Mouse (Mus musculus): Measurements from ENCODE around the gene Rhot1. TPM values are rescaled to one million over a fixed set of nuclear protein-coding genes. Genes with fewer than 3 reads are reported as not detected.
"Not testable (repeated sequence)": the region's sequence is repeated elsewhere in the genome, so short reads cannot be mapped to it uniquely, and the experiment has no call there.

The Rhot1 gene
- polyA plus RNA-seq, 1 experiment, result 35.5 TPM

DNA sequence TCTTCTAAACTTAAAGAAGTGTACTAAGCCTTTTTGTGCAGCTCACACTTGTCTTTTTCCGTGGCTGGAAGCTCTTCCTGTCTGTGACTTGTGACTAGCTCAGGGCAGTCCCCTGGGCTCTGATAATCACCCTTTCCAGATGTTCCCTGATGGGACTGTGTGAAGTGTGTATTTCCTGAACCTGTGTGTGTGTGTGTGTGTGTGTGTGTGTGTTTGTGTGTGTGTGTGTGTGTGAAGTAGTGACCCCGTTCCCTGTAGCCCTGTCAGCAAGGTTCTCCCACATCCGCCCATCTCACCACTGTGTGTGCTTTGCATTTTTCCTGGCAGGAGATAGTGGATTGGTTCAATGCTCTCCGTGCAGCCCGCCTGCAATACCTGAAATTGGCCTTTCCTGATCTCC, 38.5 kb upstream of the Rhot1 start:
- Histone ChIP-seq H3K27me3 (ENCODE audit: control insufficient read depth, insufficient read depth, low read length) (no peaks in the 10 kb centered on the region), H3K27ac (ENCODE audit: control insufficient read depth, insufficient read depth, low read depth, low read length) (no peak overlapping the region), H3K4me3 (ENCODE audit: control insufficient read depth, low read depth, low read length) (no peak overlapping the region), H3K36me3 (ENCODE audit: control insufficient read depth, insufficient read depth, low read length) (no peaks in the 10 kb centered on the region), H3K4me1 (ENCODE audit: control insufficient read depth, insufficient read depth, low read length) (no peaks in the 10 kb centered on the region)
- no peak for TF ChIP-seq POLR2A (IDR thresholded peaks at IDR 0.05; ENCODE audit: control insufficient read depth, low read depth, low read length)
- no peak for TF ChIP-seq CTCF (IDR thresholded peaks at IDR 0.05; ENCODE audit: control insufficient read depth, insufficient read depth, insufficient replicate concordance, low read depth, low read length)

DNA sequence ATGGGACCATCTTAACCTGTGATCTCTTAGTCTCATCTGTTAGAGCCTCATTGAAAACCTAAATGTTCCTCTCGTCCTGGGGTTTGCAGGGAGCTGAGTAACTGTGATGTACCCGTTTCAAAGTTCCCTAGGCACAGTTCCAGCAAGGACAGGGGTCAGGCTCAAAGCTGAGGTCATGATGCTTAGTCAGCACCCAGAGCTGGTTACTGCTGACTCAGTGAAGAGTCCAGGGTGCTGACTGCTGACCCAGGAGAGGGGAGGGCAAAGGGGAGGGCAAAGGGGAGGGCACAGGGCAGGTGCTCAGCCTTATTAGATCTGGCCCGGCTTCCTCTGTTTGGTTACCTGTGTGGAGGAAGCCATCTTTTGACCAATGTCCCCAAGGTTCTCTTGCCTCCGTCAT, 36.9 kb upstream of the Rhot1 start:
- TF ChIP-seq CTCF (IDR thresholded peaks at IDR 0.05; ENCODE audit: control insufficient read depth, insufficient read depth, insufficient replicate concordance, low read depth, low read length) (no peak), POLR2A (IDR thresholded peaks at IDR 0.05; ENCODE audit: control insufficient read depth, low read depth, low read length) (no peak)
- no peaks in the 10 kb centered on the region for H3K27me3 ChIP-seq (ENCODE audit: control insufficient read depth, insufficient read depth, low read length)
- no peak overlapping the region for H3K4me3 ChIP-seq (ENCODE audit: control insufficient read depth, low read depth, low read length)
- no peaks in the 10 kb centered on the region for H3K4me1 ChIP-seq (ENCODE audit: control insufficient read depth, insufficient read depth, low read length)
- H3K27ac ChIP-seq (ENCODE audit: control insufficient read depth, insufficient read depth, low read depth, low read length), result no peak overlapping the region
- no peaks in the 10 kb centered on the region for H3K36me3 ChIP-seq (ENCODE audit: control insufficient read depth, insufficient read depth, low read length)

- Histone ChIP-seq H3K27ac (ENCODE audit: control insufficient read depth, insufficient read depth, low read depth, low read length) (no peak overlapping the region), H3K27me3 (ENCODE audit: control insufficient read depth, insufficient read depth, low read length) (no peaks in the 10 kb centered on the region)
- TF ChIP-seq POLR2A (IDR thresholded peaks at IDR 0.05; ENCODE audit: control insufficient read depth, low read depth, low read length) (no peak), CTCF (IDR thresholded peaks at IDR 0.05; ENCODE audit: control insufficient read depth, insufficient read depth, insufficient replicate concordance, low read depth, low read length) (no peak)
These were observed 34.7 kb upstream of the Rhot1 start for GRCm38 (mm10) chr11:80173963-80174670.

GRCm38 (mm10) chr11:80176911-80177895, 31.6 kb upstream of the Rhot1 start:
- Histone ChIP-seq H3K27ac (ENCODE audit: control insufficient read depth, insufficient read depth, low read depth, low read length) (peak overlapping the region; percentile 67), H3K27me3 (ENCODE audit: control insufficient read depth, insufficient read depth, low read length) (no peaks in the 10 kb centered on the region), H3K4me1 (ENCODE audit: control insufficient read depth, insufficient read depth, low read length) (peaks cover 7% of the 10 kb centered on the region), H3K36me3 (ENCODE audit: control insufficient read depth, insufficient read depth, low read length) (no peaks in the 10 kb centered on the region), H3K4me3 (ENCODE audit: control insufficient read depth, low read depth, low read length) (no peak overlapping the region)
- TF ChIP-seq CTCF (IDR thresholded peaks at IDR 0.05; ENCODE audit: control insufficient read depth, insufficient read depth, insufficient replicate concordance, low read depth, low read length) (no peak), POLR2A (IDR thresholded peaks at IDR 0.05; ENCODE audit: control insufficient read depth, low read depth, low read length) (no peak)

More at GRCm38 (mm10) chr11:80173963-80174670, 34.7 kb upstream of the Rhot1 start:
- H3K4me3 ChIP-seq (ENCODE audit: control insufficient read depth, low read depth, low read length), result no peak overlapping the region
- H3K36me3 ChIP-seq (ENCODE audit: control insufficient read depth, insufficient read depth, low read length), result no peaks in the 10 kb centered on the region
- H3K4me1 ChIP-seq (ENCODE audit: control insufficient read depth, insufficient read depth, low read length), result peaks cover 7% of the 10 kb centered on the region

GRCm38 (mm10) chr11:80178316-80178715, 30.5 kb upstream of the Rhot1 start:
- TF ChIP-seq CTCF (IDR thresholded peaks at IDR 0.05; ENCODE audit: control insufficient read depth, insufficient read depth, insufficient replicate concordance, low read depth, low read length) (no peak), POLR2A (IDR thresholded peaks at IDR 0.05; ENCODE audit: control insufficient read depth, low read depth, low read length) (no peak)
- no peak overlapping the region; the same call in 1 of the 2 replicates for H3K27ac ChIP-seq (ENCODE audit: control insufficient read depth, insufficient read depth, low read depth, low read length)
- H3K27me3 ChIP-seq (ENCODE audit: control insufficient read depth, insufficient read depth, low read length), result no peaks in the 10 kb centered on the region
- H3K4me3 ChIP-seq (ENCODE audit: control insufficient read depth, low read depth, low read length), result no peak overlapping the region
- H3K4me1 ChIP-seq (ENCODE audit: control insufficient read depth, insufficient read depth, low read length), result peaks cover 7% of the 10 kb centered on the region
- H3K36me3 ChIP-seq (ENCODE audit: control insufficient read depth, insufficient read depth, low read length), result no peaks in the 10 kb centered on the region

DNA sequence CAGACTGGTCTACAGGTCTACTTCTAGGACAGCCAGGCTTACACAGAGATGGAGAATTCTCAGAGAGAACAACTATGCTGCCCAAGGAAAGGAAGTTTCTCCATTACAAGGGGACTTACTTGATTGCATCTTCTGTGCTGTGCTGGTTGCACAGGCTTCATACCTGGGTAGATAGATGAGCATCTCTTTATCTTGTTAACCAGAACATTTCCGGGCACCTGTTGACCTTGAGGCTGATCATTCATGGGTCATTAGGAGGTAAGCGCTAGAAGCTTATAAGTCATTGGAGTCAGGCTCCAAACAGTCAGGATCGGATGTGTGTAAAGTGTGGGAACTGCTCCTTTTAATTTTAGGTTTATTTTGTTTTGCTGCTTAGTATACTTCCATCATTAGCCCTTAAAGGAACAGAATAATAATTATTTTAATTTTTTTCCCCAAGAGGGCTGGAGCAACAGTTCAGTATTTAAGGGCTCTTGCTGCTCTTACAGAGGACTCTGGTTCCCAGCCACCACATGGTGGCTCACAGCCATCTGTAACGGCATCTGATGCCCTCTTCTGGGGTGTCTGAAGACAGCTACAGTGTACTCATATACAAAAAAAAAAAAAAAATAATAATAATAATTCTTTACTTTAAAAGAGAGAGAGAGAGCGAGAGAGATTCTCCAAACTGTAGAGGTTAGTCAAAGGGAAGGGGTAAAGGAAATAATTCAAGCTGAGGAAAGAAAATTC, 27.6 kb upstream of the Rhot1 start:
- peak overlapping the region; percentile 5; the same call in 1 of the 2 replicates for H3K27ac ChIP-seq (ENCODE audit: control insufficient read depth, insufficient read depth, low read depth, low read length)
- no peaks in the 10 kb centered on the region for H3K27me3 ChIP-seq (ENCODE audit: control insufficient read depth, insufficient read depth, low read length)
- H3K36me3 ChIP-seq (ENCODE audit: control insufficient read depth, insufficient read depth, low read length), result no peaks in the 10 kb centered on the region
- no peak for TF ChIP-seq POLR2A (IDR thresholded peaks at IDR 0.05; ENCODE audit: control insufficient read depth, low read depth, low read length)
- no peak for TF ChIP-seq CTCF (IDR thresholded peaks at IDR 0.05; ENCODE audit: control insufficient read depth, insufficient read depth, insufficient replicate concordance, low read depth, low read length)
- peaks cover 7% of the 10 kb centered on the region for H3K4me1 ChIP-seq (ENCODE audit: control insufficient read depth, insufficient read depth, low read length)
- no peak overlapping the region for H3K4me3 ChIP-seq (ENCODE audit: control insufficient read depth, low read depth, low read length)

- H3K27ac ChIP-seq (ENCODE audit: control insufficient read depth, insufficient read depth, low read depth, low read length); H3K4me1 ChIP-seq (ENCODE audit: control insufficient read depth, insufficient read depth, low read length); H3K27me3 ChIP-seq (ENCODE audit: control insufficient read depth, insufficient read depth, low read length); H3K36me3 ChIP-seq (ENCODE audit: control insufficient read depth, insufficient read depth, low read length): not testable (repeated sequence)
- H3K4me3 ChIP-seq (ENCODE audit: control insufficient read depth, low read depth, low read length), result peak overlapping the region; percentile 89
These were observed 25.6 kb upstream of the Rhot1 start for GRCm38 (mm10) chr11:80183054-80183704.
